Mouse (Mus musculus): ENCODE measurements around the gene Enpp3. TPM values are rescaled to one million over a fixed set of nuclear protein-coding genes. Genes with fewer than 3 reads are reported as not detected.

The Enpp3 gene
- polyA plus RNA-seq, 1 experiment from 2014 or later, result 1.5 TPM

- Histone ChIP-seq H3K4me2 (replicated peaks) (no peak overlapping the region), H3K4me3 (no peak overlapping the region), H3K9me3 (no peaks in the 10 kb centered on the region), H3K36me3 (no peaks in the 10 kb centered on the region), H3K27ac (replicated peaks) (no peak overlapping the region), H3K9ac (replicated peaks) (no peak overlapping the region), H3K4me1 (peaks cover 6% of the 10 kb centered on the region; the same call in 1 of the 2 replicates), H3K27me3 (no peaks in the 10 kb centered on the region)
- ATAC-seq (replicated peaks), result no peak
- WGBS, result 87% methylated on average over 11 of the region's 11 CpGs
Measured at GRCm38 (mm10) chr10:24778643-24779020, 64.0 kb downstream of the Enpp3 start.

GRCm38 (mm10) chr10:24777916-24778642 lies 64.5 kb downstream of the Enpp3 start:
- 85% methylated on average over 14 of the region's 14 CpGs for WGBS
- 0 out of 2 replicates have a peak, but pooled peaks cover under 1% of the 10 kb centered on the region for H3K4me1 ChIP-seq
- no peaks in the 10 kb centered on the region for H3K36me3 ChIP-seq
- no peak overlapping the region for H3K4me2 ChIP-seq (replicated peaks)
- no peak for ATAC-seq (replicated peaks)
- no peak overlapping the region for H3K27ac ChIP-seq (replicated peaks)
- no peaks in the 10 kb centered on the region for H3K9me3 ChIP-seq
- H3K27me3 ChIP-seq, result no peaks in the 10 kb centered on the region
- H3K9ac ChIP-seq (replicated peaks), result no peak overlapping the region
- H3K4me3 ChIP-seq, result no peak overlapping the region

GRCm38 (mm10) chr10:24769496-24769895 lies 73.1 kb downstream of the Enpp3 start:
- Histone ChIP-seq H3K27me3 (no peaks in the 10 kb centered on the region), H3K9ac (replicated peaks) (no peak overlapping the region), H3K9me3 (no peaks in the 10 kb centered on the region), H3K4me1 (peaks cover 8% of the 10 kb centered on the region), H3K4me2 (replicated peaks) (no peak overlapping the region), H3K27ac (replicated peaks) (no peak overlapping the region), H3K4me3 (no peak overlapping the region), H3K36me3 (no peaks in the 10 kb centered on the region)
- no peak for ATAC-seq (replicated peaks)
- WGBS, result 94% methylated on average over 7 of the region's 7 CpGs

- no peaks in the 10 kb centered on the region for H3K27me3 ChIP-seq
- 33% methylated on average over 11 of the region's 11 CpGs for WGBS
- H3K4me3 ChIP-seq, result no peak overlapping the region
- no peak overlapping the region for H3K9ac ChIP-seq (replicated peaks)
- no peak overlapping the region for H3K27ac ChIP-seq (replicated peaks)
- no peaks in the 10 kb centered on the region for H3K36me3 ChIP-seq
- H3K4me2 ChIP-seq (replicated peaks), result no peak overlapping the region
- no peaks in the 10 kb centered on the region for H3K9me3 ChIP-seq
- peaks cover 8% of the 10 kb centered on the region for H3K4me1 ChIP-seq
- no peak for ATAC-seq (replicated peaks)
Measured at GRCm38 (mm10) chr10:24767695-24768094, 74.9 kb downstream of the Enpp3 start.

GRCm38 (mm10) chr10:24766061-24766460 lies 76.6 kb downstream of the Enpp3 start:
- Histone ChIP-seq H3K36me3 (no peaks in the 10 kb centered on the region), H3K27ac (replicated peaks) (no peak overlapping the region)
- 76% methylated on average over 1 of the region's 1 CpGs for WGBS

GRCm38 (mm10) chr10:24765151-24765755 lies 77.4 kb downstream of the Enpp3 start:
- no peaks in the 10 kb centered on the region for H3K9me3 ChIP-seq
- WGBS, result 32% methylated on average over 6 of the region's 6 CpGs
- no peaks in the 10 kb centered on the region for H3K36me3 ChIP-seq
- no peak overlapping the region; the same call in 1 of the 2 replicates for H3K27ac ChIP-seq (replicated peaks)
- H3K4me1 ChIP-seq, result peaks cover 8% of the 10 kb centered on the region
- H3K4me2 ChIP-seq (replicated peaks), result no peak overlapping the region
- peak; percentile 50 for ATAC-seq (replicated peaks)
- H3K27me3 ChIP-seq, result no peaks in the 10 kb centered on the region
- H3K9ac ChIP-seq (replicated peaks), result no peak overlapping the region
- no peak overlapping the region for H3K4me3 ChIP-seq

More at GRCm38 (mm10) chr10:24766061-24766460, 76.6 kb downstream of the Enpp3 start:
- H3K9ac ChIP-seq (replicated peaks), result no peak overlapping the region
- no peak overlapping the region for H3K4me3 ChIP-seq
- peaks cover 8% of the 10 kb centered on the region for H3K4me1 ChIP-seq
- no peaks in the 10 kb centered on the region for H3K9me3 ChIP-seq
- H3K27me3 ChIP-seq, result no peaks in the 10 kb centered on the region
- no peak overlapping the region for H3K4me2 ChIP-seq (replicated peaks)
- ATAC-seq (replicated peaks), result no peak

GRCm38 (mm10) chr10:24764640-24765039 lies 78.0 kb downstream of the Enpp3 start:
- WGBS, result 54% methylated on average over 3 of the region's 3 CpGs
- Histone ChIP-seq H3K4me1 (peaks cover 8% of the 10 kb centered on the region), H3K9me3 (no peaks in the 10 kb centered on the region), H3K36me3 (no peaks in the 10 kb centered on the region), H3K9ac (replicated peaks) (no peak overlapping the region), H3K4me3 (no peak overlapping the region), H3K27me3 (no peaks in the 10 kb centered on the region), H3K4me2 (replicated peaks) (no peak overlapping the region), H3K27ac (replicated peaks) (no peak overlapping the region; the same call in 1 of the 2 replicates)
- ATAC-seq (replicated peaks), result no peak

- Histone ChIP-seq H3K36me3 (no peaks in the 10 kb centered on the region), H3K4me3 (no peak overlapping the region), H3K4me2 (replicated peaks) (no peak overlapping the region), H3K9me3 (no peaks in the 10 kb centered on the region), H3K27ac (replicated peaks) (no peak overlapping the region), H3K9ac (replicated peaks) (no peak overlapping the region), H3K27me3 (no peaks in the 10 kb centered on the region), H3K4me1 (peaks cover 8% of the 10 kb centered on the region)
- no peak for ATAC-seq (replicated peaks)
- WGBS, result 89% methylated on average over 3 of the region's 3 CpGs
Measured at GRCm38 (mm10) chr10:24763257-24763656, 79.4 kb downstream of the Enpp3 start.

GRCm38 (mm10) chr10:24758326-24758915 lies 84.2 kb downstream of the Enpp3 start:
- Histone ChIP-seq H3K27me3 (no peaks in the 10 kb centered on the region), H3K9me3 (no peaks in the 10 kb centered on the region), H3K4me2 (replicated peaks) (no peak overlapping the region), H3K27ac (replicated peaks) (no peak overlapping the region), H3K4me1 (peaks cover 14% of the 10 kb centered on the region), H3K9ac (replicated peaks) (no peak overlapping the region), H3K36me3 (no peaks in the 10 kb centered on the region), H3K4me3 (no peak overlapping the region)
- WGBS, result 52% methylated on average over 8 of the region's 8 CpGs
- no peak for ATAC-seq (replicated peaks)

- Histone ChIP-seq H3K4me1 (peaks cover 14% of the 10 kb centered on the region), H3K9ac (replicated peaks) (no peak overlapping the region), H3K27ac (replicated peaks) (no peak overlapping the region), H3K9me3 (no peaks in the 10 kb centered on the region), H3K36me3 (no peaks in the 10 kb centered on the region), H3K4me3 (peak overlapping the region; percentile 32), H3K27me3 (no peaks in the 10 kb centered on the region), H3K4me2 (replicated peaks) (peak overlapping the region; percentile 41)
- 11% methylated on average over 9 of the region's 9 CpGs for WGBS
- peak; percentile 46 for ATAC-seq (replicated peaks)
Measured at GRCm38 (mm10) chr10:24754874-24755540, 87.6 kb downstream of the Enpp3 start.

GRCm38 (mm10) chr10:24754251-24754835 lies 88.3 kb downstream of the Enpp3 start:
- no peaks in the 10 kb centered on the region for H3K36me3 ChIP-seq
- no peak overlapping the region for H3K9ac ChIP-seq (replicated peaks)
- H3K27me3 ChIP-seq, result no peaks in the 10 kb centered on the region
- no peaks in the 10 kb centered on the region for H3K9me3 ChIP-seq
- no peak overlapping the region for H3K27ac ChIP-seq (replicated peaks)
- peaks cover 14% of the 10 kb centered on the region for H3K4me1 ChIP-seq
- peak overlapping the region; percentile 32 for H3K4me3 ChIP-seq
- ATAC-seq (replicated peaks), result peak; percentile 65
- H3K4me2 ChIP-seq (replicated peaks), result peak overlapping the region; percentile 41
- WGBS, result 47% methylated on average over 11 of the region's 11 CpGs
